Mouse (Mus musculus): ENCODE results near the gene Olfr670. TPM values are rescaled to one million over a fixed set of nuclear protein-coding genes. Genes with fewer than 3 reads are reported as not detected.

Olfr670 gene
- polyA plus RNA-seq, 1 experiment from 2014 or later = not detected

Other genes starting within 250 kb of the Olfr670 start
- gene Usp17le, start 185.2 kb downstream of the Olfr670 start, polyA plus RNA-seq (2014; fragmentation: Nextera tagmentation; extraction: Ambion mirVana) = not detected in 2 replicates
- not detected in 2 replicates for gene Usp17lb, start 120.0 kb downstream of the Olfr670 start, polyA plus RNA-seq (2014; fragmentation: Nextera tagmentation; extraction: Ambion mirVana)
- not detected in 2 replicates for gene Usp17la, start 105.6 kb downstream of the Olfr670 start, polyA plus RNA-seq (2014; fragmentation: Nextera tagmentation; extraction: Ambion mirVana)
- gene Olfr665, start 84.6 kb downstream of the Olfr670 start, polyA plus RNA-seq (2014; fragmentation: Nextera tagmentation; extraction: Ambion mirVana) = not detected in 2 replicates
- gene Olfr666, start 66.7 kb downstream of the Olfr670 start, polyA plus RNA-seq (2014; fragmentation: Nextera tagmentation; extraction: Ambion mirVana) = not detected in 2 replicates
- gene Olfr667, start 41.1 kb downstream of the Olfr670 start, polyA plus RNA-seq (2014; fragmentation: Nextera tagmentation; extraction: Ambion mirVana) = not detected in 2 replicates
- gene Olfr668, start 34.6 kb downstream of the Olfr670 start, polyA plus RNA-seq (2014; fragmentation: Nextera tagmentation; extraction: Ambion mirVana) = not detected in 2 replicates
- not detected in 2 replicates for gene Olfr669, start 28.4 kb downstream of the Olfr670 start, polyA plus RNA-seq (2014; fragmentation: Nextera tagmentation; extraction: Ambion mirVana)
- gene Olfr671, start 16.5 kb upstream of the Olfr670 start, polyA plus RNA-seq (2014; fragmentation: Nextera tagmentation; extraction: Ambion mirVana) = not detected in 2 replicates
- not detected in 2 replicates for gene Olfr672, start 39.4 kb upstream of the Olfr670 start, polyA plus RNA-seq (2014; fragmentation: Nextera tagmentation; extraction: Ambion mirVana)
- not detected in 2 replicates for gene Olfr675, start 65.8 kb upstream of the Olfr670 start, polyA plus RNA-seq (2014; fragmentation: Nextera tagmentation; extraction: Ambion mirVana)
- gene Olfr676, start 70.1 kb upstream of the Olfr670 start, polyA plus RNA-seq (2014; fragmentation: Nextera tagmentation; extraction: Ambion mirVana) = not detected in 2 replicates
- gene Olfr677, start 88.8 kb upstream of the Olfr670 start, polyA plus RNA-seq (2014; fragmentation: Nextera tagmentation; extraction: Ambion mirVana) = not detected in 2 replicates
- not detected in 2 replicates for gene Olfr678, start 101.9 kb upstream of the Olfr670 start, polyA plus RNA-seq (2014; fragmentation: Nextera tagmentation; extraction: Ambion mirVana)
- not detected in 2 replicates for gene Olfr679, start 118.6 kb upstream of the Olfr670 start, polyA plus RNA-seq (2014; fragmentation: Nextera tagmentation; extraction: Ambion mirVana)
- not detected in 2 replicates for gene Olfr680-ps1, start 130.2 kb upstream of the Olfr670 start, polyA plus RNA-seq (2014; fragmentation: Nextera tagmentation; extraction: Ambion mirVana)
- gene Olfr681, start 154.2 kb upstream of the Olfr670 start, polyA plus RNA-seq (2014; fragmentation: Nextera tagmentation; extraction: Ambion mirVana) = not detected in 2 replicates
- gene Olfr683, start 184.4 kb upstream of the Olfr670 start, polyA plus RNA-seq (2014; fragmentation: Nextera tagmentation; extraction: Ambion mirVana) = not detected in 2 replicates
- not detected in 2 replicates for gene Olfr684, start 201.0 kb upstream of the Olfr670 start, polyA plus RNA-seq (2014; fragmentation: Nextera tagmentation; extraction: Ambion mirVana)
- gene Olfr685, start 223.4 kb upstream of the Olfr670 start, polyA plus RNA-seq (2014; fragmentation: Nextera tagmentation; extraction: Ambion mirVana) = not detected in 2 replicates
- not detected in 2 replicates for gene Olfr686, start 244.9 kb upstream of the Olfr670 start, polyA plus RNA-seq (2014; fragmentation: Nextera tagmentation; extraction: Ambion mirVana)